Mouse (Mus musculus) lung, adult 18-20 months (tissue): ENCODE data around the gene Plg.

Source experiments
- DNase-seq, 2 experiments: peaks; one replicate each; pipeline ENCODE4 v3.0.0; 2022; ENCODE audit warnings: mixed read lengths in 2 of 2

The Plg gene

GRCm38 (mm10) chr17:12388239-12388638 is 9.8 kb downstream of the Plg start:
- DNase-seq = no peak

DNA sequence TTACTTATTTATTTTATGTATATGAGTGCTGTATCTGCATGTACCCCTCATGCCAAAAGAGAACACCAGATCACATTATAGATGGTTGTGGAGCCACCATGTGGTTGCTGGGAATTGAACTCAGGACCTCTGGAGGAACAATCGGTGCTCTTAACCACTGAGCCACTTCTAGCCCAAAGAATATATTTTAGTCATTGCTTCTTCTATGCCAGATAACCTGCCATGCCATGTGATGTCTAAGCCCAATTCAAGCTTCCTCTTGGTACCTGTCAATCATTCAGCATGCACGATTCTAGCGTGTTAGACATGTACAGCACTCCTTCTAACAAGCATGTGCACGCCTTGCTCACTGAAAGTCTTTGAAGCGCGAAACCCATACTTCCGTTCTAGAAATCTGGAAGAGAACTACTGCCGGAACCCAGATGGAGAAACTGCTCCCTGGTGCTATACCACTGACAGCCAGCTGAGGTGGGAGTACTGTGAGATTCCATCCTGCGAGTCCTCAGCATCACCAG is 17.8 kb downstream of the Plg start:
- DNase-seq = no peak

GRCm38 (mm10) chr17:12403420-12403819 is 25.0 kb downstream of the Plg start:
- peak in 1 of 2 experiments; percentile 54 for DNase-seq

- no peak for DNase-seq
Observed at GRCm38 (mm10) chr17:12409346-12409944, 31.0 kb downstream of the Plg start.

DNA sequence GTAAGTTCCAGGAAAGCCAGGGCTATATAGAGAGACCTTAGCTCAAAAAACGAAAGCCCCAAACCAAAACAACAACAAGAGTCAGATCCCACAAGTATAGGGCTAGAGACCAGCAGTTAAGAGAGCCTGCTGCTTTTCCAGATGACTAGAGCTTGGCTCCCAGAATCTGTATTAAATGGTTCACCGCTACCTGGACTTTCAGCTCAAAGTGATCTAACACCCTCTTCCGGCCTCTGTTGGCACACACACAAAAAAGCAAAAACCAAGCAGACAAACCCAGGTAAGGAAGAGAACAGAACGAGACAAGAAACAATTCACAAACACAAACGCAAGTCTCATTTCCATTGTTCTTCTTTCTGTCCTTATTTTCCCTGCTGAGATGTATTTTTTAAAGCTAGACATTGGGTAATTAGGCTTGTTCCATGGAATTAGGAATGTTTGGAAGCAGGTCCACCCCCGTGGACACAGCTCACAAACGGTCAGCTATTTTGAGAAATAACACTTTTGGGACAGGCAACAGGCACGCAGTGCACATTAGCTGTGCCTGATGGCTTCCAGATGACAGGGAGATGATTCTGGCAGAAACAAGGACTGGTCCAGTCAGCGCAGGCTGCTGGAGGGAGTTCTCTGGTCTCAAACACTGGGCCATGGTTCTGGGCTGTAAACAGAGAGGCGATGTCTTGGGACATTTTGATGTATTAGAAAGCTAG is 33.9 kb downstream of the Plg start:
- peak; percentile 74 to 78 for DNase-seq

DNA sequence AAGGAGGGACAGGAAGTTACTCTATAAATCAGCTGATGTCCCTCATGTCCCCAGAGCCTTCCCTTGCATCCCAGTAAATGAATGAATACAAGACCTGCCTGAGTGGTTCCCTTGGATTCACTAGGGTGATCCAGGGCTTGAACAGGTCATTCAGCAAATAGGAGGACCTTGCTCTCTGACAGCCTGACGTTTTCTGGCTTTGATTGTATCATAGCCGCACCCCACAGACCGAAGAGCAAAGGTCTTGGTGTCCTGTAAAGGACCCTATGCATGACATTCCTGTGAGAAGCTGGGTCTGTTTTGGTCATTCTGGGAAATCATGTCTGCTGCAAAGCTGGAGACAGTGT is 34.5 kb downstream of the Plg start:
- DNase-seq = no peak

GRCm38 (mm10) chr17:12415031-12415735 is 36.8 kb downstream of the Plg start:
- DNase-seq = peak in 1 of 2 experiments; percentile 17

DNA sequence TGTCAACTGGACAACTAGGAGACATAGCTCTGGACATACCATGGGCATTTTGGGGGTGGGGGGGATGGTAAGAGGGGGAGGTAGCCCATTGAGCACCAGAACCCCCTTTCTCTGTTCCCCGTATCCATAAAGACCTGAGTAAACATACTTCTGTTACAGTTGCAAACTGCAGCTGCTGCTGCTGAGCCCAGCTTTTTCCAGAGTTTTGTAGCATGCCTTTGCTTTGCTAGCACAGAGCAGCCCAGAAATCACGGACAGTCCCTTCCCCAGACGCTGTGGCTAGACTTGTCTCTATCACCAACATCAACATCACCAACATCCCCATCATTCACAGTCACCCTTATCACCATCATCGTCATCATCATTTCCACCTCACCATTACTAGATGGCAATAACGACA is 37.3 kb downstream of the Plg start:
- DNase-seq = no peak

GRCm38 (mm10) chr17:12416250-12416895 is 38.0 kb downstream of the Plg start:
- peak; percentile 66 to 72 for DNase-seq

DNA sequence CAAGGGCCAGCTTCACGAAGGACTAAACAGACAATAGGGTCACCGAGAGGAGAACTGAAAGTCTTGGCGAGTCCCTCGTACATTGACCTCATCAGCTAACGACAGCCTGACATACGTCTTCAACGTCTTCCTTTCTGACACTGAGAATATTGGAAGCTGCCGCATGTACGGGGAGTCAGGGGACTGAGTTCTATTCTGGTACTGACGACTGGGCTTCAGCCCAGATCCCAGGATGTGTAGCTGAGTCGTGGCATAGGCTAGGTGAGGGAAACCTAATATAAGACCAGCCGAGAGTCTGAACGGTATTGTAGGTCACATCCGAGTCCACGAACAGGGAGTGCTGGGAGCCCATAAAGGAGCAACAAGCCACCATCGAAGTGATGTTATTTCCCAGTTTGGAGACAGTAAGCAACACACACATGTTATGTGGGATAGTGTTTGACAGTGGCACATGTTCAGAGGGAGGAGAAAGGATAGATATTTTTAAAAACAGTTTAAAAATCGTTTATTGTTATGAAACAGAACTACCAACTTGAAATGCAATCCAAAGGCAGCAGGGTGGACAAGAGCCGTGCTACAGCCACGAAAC is 41.2 kb downstream of the Plg start:
- no peak for DNase-seq

DNA sequence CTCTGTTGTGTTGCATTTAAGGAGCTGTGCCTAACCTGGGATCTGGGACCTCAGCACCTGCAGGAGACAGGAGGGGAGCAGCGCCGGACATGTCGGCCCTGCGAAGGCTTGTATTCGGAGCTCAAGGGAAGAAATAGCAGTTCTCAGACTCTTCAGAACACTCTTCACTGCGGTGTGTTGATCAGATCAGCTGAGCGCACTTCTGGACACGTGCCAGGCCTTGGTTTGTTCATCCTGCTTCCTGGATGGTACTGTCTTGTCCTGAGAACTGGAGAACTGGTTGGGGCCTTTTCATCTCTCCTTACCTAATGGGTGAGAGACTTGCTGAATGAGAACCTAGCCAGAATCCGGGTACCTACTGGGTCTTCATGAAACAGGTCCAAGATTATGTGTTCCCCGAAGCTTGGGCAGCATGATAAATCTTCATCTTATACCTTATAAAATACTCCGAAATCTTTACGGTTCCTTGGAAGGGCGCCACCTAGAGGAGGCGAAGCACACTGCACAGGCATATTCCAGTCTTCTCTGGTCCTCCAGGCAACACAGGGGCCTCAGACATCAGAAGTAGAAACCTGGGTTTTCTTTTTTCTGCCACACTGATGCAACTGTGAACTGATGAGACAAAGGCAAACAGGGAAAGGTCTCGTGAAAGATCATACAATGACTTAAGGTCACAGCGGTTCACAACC is 42.6 kb downstream of the Plg start:
- no peak for DNase-seq

GRCm38 (mm10) chr17:12422143-12422542 is 43.7 kb downstream of the Plg start:
- no peak for DNase-seq

- DNase-seq = no peak
Observed at GRCm38 (mm10) chr17:12427156-12427555, 48.7 kb downstream of the Plg start.

GRCm38 (mm10) chr17:12428369-12428768 is 50.0 kb downstream of the Plg start:
- no peak for DNase-seq

DNA sequence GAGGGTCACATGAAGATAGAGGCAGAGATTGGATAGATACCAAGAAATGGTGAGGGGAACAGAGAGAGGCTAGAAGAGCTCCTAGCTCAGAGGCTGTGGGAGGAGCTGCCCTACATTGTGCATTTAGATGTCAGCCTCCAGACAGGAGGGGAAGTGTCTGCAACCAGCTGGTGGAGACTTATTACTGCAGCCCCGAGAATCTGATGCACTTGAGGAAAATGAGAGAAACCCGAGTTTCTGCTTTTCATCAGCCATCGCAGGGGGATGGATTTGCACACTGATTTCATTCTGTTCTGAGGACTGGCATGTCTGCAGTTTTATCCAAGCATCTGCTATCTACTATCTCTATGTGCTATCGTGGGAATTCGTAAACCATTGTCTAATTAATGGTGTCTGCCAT is 53.3 kb downstream of the Plg start:
- DNase-seq = no peak

DNA sequence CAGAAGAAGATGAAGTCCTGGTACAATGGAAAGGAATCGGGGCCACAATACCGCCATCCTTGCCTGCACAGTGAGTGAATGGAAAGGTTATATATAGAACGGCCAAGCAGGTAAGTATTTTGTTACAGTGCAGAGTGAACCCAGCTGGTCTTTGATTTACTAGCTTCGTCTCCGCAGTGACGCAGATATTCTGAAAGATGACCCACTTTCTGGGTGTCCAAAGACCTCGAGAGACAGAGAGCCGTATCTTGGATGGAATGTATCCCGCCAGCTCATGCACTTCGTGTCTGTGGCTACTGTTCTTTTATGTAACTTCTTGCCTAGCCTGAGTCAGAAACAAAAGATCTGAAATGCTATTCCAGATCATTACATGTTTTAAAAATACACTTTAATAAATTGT is 59.4 kb downstream of the Plg start:
- no peak for DNase-seq

GRCm38 (mm10) chr17:12444561-12444960 is 66.2 kb downstream of the Plg start:
- no peak for DNase-seq

DNA sequence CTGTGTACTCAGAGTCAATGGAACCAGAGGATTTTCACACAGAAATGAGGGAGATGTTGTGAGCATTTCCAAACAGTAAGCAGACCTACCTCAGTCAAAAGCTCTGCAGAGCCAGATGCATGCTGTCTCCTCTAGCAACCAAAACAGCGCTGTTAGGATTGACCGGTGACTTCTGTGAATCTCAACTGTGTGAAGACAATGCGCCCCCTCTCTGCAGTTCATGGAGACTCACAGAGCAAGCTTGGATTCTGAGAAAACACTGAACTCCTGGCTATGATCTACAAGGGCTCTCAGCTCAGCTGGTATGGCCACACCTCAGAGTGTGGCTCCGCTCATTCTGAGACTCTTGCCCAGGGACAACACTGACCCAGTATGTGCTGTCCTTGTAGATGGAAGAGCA is 72.8 kb downstream of the Plg start:
- DNase-seq = no peak

DNA sequence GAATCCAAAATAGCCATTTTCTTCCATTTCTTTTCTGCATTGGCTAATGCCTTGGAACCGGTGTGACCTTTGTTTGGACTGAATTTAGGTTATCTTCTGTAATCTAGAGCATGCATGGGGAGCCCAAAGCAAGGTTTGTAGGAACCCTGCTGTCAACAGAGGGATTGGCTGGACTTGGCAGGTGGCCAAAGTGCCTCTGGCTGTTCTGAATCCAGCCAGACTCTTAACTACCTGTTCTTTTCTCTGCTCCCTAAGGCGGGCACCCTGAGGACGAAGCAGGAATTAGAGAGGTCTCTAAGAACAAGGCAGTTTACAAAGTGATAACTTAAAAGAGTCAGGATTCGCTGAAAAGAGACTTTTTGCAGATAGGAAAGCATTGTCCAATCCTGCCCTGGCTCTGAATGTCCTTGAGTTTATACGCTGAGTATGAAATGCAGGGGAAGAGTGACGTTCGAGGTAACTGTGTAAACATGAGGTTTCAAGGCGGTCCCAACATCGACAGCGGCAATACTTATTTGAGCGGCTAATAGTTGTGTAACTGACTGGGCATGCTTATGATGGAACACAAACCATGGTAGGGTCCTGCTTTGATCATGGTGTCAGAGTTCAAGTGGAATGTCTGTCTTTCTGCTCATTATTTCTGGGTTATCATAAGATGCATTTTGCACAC is 74.6 kb downstream of the Plg start:
- no peak for DNase-seq

DNA sequence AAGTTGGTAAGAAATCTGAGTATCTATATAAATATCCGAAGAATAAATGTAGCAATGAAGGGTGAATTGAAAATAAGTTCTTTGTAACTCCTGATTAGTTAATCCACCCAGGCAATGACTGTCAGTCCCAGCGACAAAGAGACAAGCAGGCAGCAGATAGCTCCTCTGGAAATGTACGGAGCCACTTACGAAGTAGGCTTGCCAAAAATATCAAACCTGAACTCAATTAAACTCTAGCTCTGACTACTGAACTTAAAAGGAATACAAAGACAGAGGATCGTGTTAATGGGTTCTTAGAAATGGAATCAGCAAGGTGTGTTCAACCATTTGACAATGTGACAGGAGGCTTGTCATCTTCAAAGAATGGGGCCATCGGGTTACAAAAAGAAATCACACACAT is 75.3 kb downstream of the Plg start:
- DNase-seq = no peak

DNA sequence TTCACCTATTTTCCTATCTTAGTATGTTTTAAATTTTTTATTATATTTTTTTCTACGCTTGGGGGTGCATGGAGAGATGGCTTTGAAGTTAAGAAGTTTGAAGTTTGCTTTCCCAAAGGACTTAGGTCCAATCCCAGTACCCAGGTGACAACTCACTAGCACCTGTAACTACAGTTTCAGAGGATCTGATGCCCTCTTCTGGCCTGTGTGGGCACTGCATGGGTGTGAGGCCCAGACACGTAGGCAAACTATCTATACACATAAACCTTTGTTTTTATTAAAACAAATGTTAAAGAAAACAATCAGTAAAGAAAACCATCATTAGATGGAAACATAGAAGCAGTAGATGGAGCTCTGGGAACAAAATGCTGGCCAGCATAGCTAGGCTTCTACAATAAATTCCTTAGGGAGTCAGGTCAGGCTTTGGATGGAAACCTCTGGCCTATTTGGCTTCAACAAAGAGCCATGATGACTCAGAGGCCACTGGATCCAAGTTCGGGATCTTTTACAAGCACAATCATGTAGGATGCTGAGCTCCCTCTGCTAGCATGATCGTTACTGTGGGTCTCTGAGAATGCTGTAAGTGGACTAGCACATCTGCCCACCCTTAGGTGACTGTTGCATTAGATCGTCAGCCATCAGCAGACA is 76.9 kb downstream of the Plg start:
- DNase-seq = peak in 1 of 2 experiments; percentile 20
